Comparison of ENCODE assay signal across 8 mouse cellular contexts in the genomic region with DNA sequence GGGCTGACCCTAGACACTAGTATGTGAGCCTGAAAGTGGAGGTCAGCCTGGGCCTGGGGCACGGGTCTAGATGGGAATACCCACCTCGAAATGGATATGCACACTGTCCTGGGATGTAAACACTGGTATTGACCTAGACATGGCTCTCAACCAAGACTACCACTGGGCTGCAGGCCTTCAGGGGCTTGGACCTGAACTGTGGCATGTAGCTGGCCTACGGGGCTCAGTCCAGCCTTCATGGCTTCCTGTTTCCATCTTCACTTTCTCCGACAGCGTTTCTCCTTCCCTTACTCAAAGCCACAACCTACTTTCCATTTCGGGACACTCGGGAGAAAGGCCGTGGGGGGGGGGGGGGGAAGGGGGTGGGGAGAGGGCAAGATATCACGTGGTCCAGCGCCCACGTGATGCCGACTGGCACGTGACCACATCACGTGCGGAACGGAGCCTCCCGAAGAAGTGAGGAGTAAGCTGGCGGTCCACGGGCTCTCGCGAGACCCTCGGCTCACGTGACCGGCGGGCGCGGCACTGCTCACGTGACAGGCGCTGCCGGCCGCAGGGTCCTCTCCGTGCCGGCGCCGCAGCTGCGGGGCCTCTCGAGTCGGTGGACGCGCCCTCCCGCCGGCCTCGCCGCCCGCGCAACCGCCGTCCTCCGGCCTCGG. TPM values are rescaled to one million over a fixed set of nuclear protein-coding genes. Genes with fewer than 3 reads are reported as not detected.
A peak's percentile ranks its signal among the peaks of the same experiment; 100 is the strongest.
DNase-seq lines count a peak whose midpoint lies in the region; ATAC-seq and TF ChIP-seq lines count a peak whose summit lies in the region.

A gene (plus strand): TSS at position 444 of the 659 bp plus-strand sequence.

- WGBS in embryonic facial prominence, embryonic 13.5 days, result 1% methylated on average over 29 of the region's 50 CpGs
- 1% methylated on average over 50 of the region's 50 CpGs for WGBS in kidney, adult 2 months
- 2% methylated on average over 23 of the region's 50 CpGs for WGBS in limb, embryonic 12.5 days
- 2% methylated on average over 39 of the region's 50 CpGs for WGBS in midbrain, embryonic 15.5 days
- 1% methylated on average over 49 of the region's 50 CpGs for WGBS in spleen, adult 2 months

- peaks cover 12% of the 10 kb centered on the region for H3K4me1 ChIP-seq in embryonic facial prominence, embryonic 13.5 days
- H3K4me1 ChIP-seq in kidney, adult 2 months (ENCODE audit: control insufficient read depth, insufficient read depth, low read length), result peaks cover 30% of the 10 kb centered on the region
- H3K4me1 ChIP-seq in limb, embryonic 12.5 days (replicated peaks), result peaks cover 7% of the 10 kb centered on the region
- peaks cover 32% of the 10 kb centered on the region for H3K4me1 ChIP-seq in midbrain, embryonic 15.5 days
- peaks cover 3% of the 10 kb centered on the region for H3K4me1 ChIP-seq in spleen, adult 2 months (ENCODE audit: control insufficient read depth, insufficient read depth, insufficient read length)

- H3K27me3 ChIP-seq in embryonic facial prominence, embryonic 13.5 days, result no peaks in the 10 kb centered on the region
- H3K27me3 ChIP-seq in kidney, adult 2 months (replicated peaks; ENCODE audit: control insufficient read depth, insufficient read depth, low read length), result no peaks in the 10 kb centered on the region
- no peaks in the 10 kb centered on the region for H3K27me3 ChIP-seq in limb, embryonic 12.5 days
- H3K27me3 ChIP-seq in midbrain, embryonic 15.5 days (replicated peaks), result no peaks in the 10 kb centered on the region
- H3K27me3 ChIP-seq in spleen, adult 2 months (ENCODE audit: control insufficient read depth, insufficient read depth, low read length), result no peaks in the 10 kb centered on the region

- H3K9ac ChIP-seq in embryonic facial prominence, embryonic 13.5 days, result peak within 1 kb of the TSS; percentile 98
- H3K9ac ChIP-seq in limb, embryonic 12.5 days (replicated peaks), result peak within 1 kb of the TSS; percentile 97
- peak within 1 kb of the TSS; percentile 95 for H3K9ac ChIP-seq in midbrain, embryonic 15.5 days

- TF ChIP-seq CTCF in kidney, adult 2 months (conservative IDR thresholded peaks at IDR 0.05; ENCODE audit: insufficient read depth, insufficient read length, low read depth, low read length), result no peak
- no peak for TF ChIP-seq CTCF in spleen, adult 2 months (IDR thresholded peaks at IDR 0.05; ENCODE audit: extremely low read depth, insufficient read depth, insufficient read length, insufficient replicate concordance)

- peak; percentile 93 for ATAC-seq in embryonic facial prominence, embryonic 13.5 days (ENCODE audit: insufficient number of reproducible peaks, insufficient read depth, low FRiP score, low TSS enrichment, low read depth)
- ATAC-seq in limb, embryonic 12.5 days (ENCODE audit: insufficient number of reproducible peaks, insufficient read depth, low FRiP score, low TSS enrichment, low read depth), result peak; percentile 96
- peak; percentile 97 for ATAC-seq in midbrain, embryonic 15.5 days (replicated peaks)

- H3K27ac ChIP-seq in embryonic facial prominence, embryonic 13.5 days, result peak within 1 kb of the TSS; percentile 74
- H3K27ac ChIP-seq in kidney, adult 2 months (ENCODE audit: insufficient read depth, low read depth, low read length), result peak within 1 kb of the TSS; percentile 96
- H3K27ac ChIP-seq in limb, embryonic 12.5 days, result peak within 1 kb of the TSS; percentile 45; the same call in 1 of the 2 replicates
- H3K27ac ChIP-seq in midbrain, embryonic 15.5 days, result peak within 1 kb of the TSS; percentile 77
- H3K27ac ChIP-seq in spleen, adult 2 months (ENCODE audit: insufficient read depth, low read length), result peak within 1 kb of the TSS; percentile 58

- no peaks in the 10 kb centered on the region for H3K9me3 ChIP-seq in embryonic facial prominence, embryonic 13.5 days
- H3K9me3 ChIP-seq in limb, embryonic 12.5 days, result no peaks in the 10 kb centered on the region
- H3K9me3 ChIP-seq in midbrain, embryonic 15.5 days, result no peaks in the 10 kb centered on the region

- 0 out of 2 replicates have a peak, but pooled peaks cover 5% of the 10 kb centered on the region for H3K36me3 ChIP-seq in embryonic facial prominence, embryonic 13.5 days
- no peaks in the 10 kb centered on the region for H3K36me3 ChIP-seq in kidney, adult 2 months (ENCODE audit: control insufficient read depth, insufficient read depth, low read length)
- H3K36me3 ChIP-seq in limb, embryonic 12.5 days, result peaks cover 4% of the 10 kb centered on the region; the same call in 1 of the 2 replicates
- peaks cover 4% of the 10 kb centered on the region; the same call in 1 of the 2 replicates for H3K36me3 ChIP-seq in midbrain, embryonic 15.5 days (replicated peaks)
- no peaks in the 10 kb centered on the region for H3K36me3 ChIP-seq in spleen, adult 2 months (ENCODE audit: control insufficient read depth, insufficient read depth, low read length)

- TF ChIP-seq POLR2A in kidney, adult 2 months (IDR thresholded peaks at IDR 0.05; ENCODE audit: low read depth, low read length), result peak; percentile 13
- TF ChIP-seq POLR2A in spleen, adult 2 months (IDR thresholded peaks at IDR 0.05; ENCODE audit: low read depth, low read length), result no peak

- peak within 1 kb of the TSS; percentile 100 for H3K4me3 ChIP-seq in embryonic facial prominence, embryonic 13.5 days
- peak within 1 kb of the TSS; percentile 93 for H3K4me3 ChIP-seq in kidney, adult 2 months (ENCODE audit: insufficient read depth, low read depth, low read length)
- H3K4me3 ChIP-seq in limb, embryonic 12.5 days (replicated peaks), result peak within 1 kb of the TSS; percentile 99
- H3K4me3 ChIP-seq in midbrain, embryonic 15.5 days, result peak within 1 kb of the TSS; percentile 86
- peak within 1 kb of the TSS; percentile 92 for H3K4me3 ChIP-seq in spleen, adult 2 months (ENCODE audit: extremely low read depth, insufficient read depth, insufficient read length)

- DNase-seq in 3134 (ENCODE audit: extremely low read depth, insufficient read length, low spot score), result peak; percentile 96
- DNase-seq in adrenal gland, postnatal 36 days, result peak; percentile 99 to 100
- peak; percentile 99 for DNase-seq in heart, adult 18-20 months
- DNase-seq in kidney, adult 2 months, result peak; percentile 100
- DNase-seq in spleen, adult 2 months (ENCODE audit: low read depth in 1 of 2, low spot score in 2 of 2), result peak; percentile 93 to 97

- H3K4me2 ChIP-seq in embryonic facial prominence, embryonic 13.5 days, result peak within 1 kb of the TSS; percentile 90
- H3K4me2 ChIP-seq in limb, embryonic 12.5 days, result peak within 1 kb of the TSS; percentile 92
- H3K4me2 ChIP-seq in midbrain, embryonic 15.5 days, result peak within 1 kb of the TSS; percentile 81

RNA-seq across cellular contexts. Expression of the gene that starts here (rescaled TPM):
- 100 to 1,000 TPM; 442 to 454 TPM for total RNA-seq in adrenal gland, postnatal 36 days (2021)
- polyA plus RNA-seq in embryonic facial prominence, embryonic 13.5 days (2015; fragmentation: Nextera tagmentation; extraction: Ambion mirVana), result 259 and 270 TPM in 2 replicates
- total RNA-seq in heart, adult 18-20 months (2021), result 100 to 1,000 TPM; 405 to 445 TPM
- polyA plus RNA-seq in kidney, adult 2 months (2012; rRNA removed), result 1,404 and 1,744 TPM in 2 replicates
- polyA plus RNA-seq in limb, embryonic 12.5 days (2016; fragmentation: Nextera tagmentation; extraction: Ambion mirVana), result 202 and 207 TPM in 2 replicates
- polyA plus RNA-seq in midbrain, embryonic 15.5 days (2015; fragmentation: Nextera tagmentation; extraction: Ambion mirVana), result 259 and 285 TPM in 2 replicates
- 234 and 318 TPM in 2 replicates for polyA plus RNA-seq in spleen, adult 2 months (2012; rRNA removed)

Comparison
In these comparisons a context has a peak if more than half of its experiments do, and no peak if none do; other contexts are left out.
1. Peak in every context shown above with its lines: DNase-seq, ATAC-seq, H3K4me3 ChIP-seq and H3K27ac ChIP-seq.
2. H3K27ac ChIP-seq: peak in every context shown above with its lines; median percentile 96 in kidney, adult 2 months; 77 in midbrain, embryonic 15.5 days; 74 in embryonic facial prominence, embryonic 13.5 days; 58 in spleen, adult 2 months; 45 in limb, embryonic 12.5 days.